Mouse (Mus musculus): ENCODE data around the gene Pomt1. TPM values are rescaled to one million over a fixed set of nuclear protein-coding genes. Genes with fewer than 3 reads are reported as not detected.
"Not testable (repeated sequence)": the region's sequence is repeated elsewhere in the genome, so short reads cannot be mapped to it uniquely, and the experiment has no call there.

The Pomt1 gene
- total RNA-seq, 2 experiments from 2014 or later = 19.3 to 23.5 TPM

GRCm38 (mm10) chr2:32275823-32276222 is 39.4 kb downstream of the Pomt1 start:
- DNase-seq (ENCODE audit: low spot score in 2 of 2) = no peak

GRCm38 (mm10) chr2:32282289-32282688 is 45.9 kb downstream of the Pomt1 start:
- DNase-seq (ENCODE audit: low spot score in 2 of 2) = no peak

GRCm38 (mm10) chr2:32282727-32283126 is 46.3 kb downstream of the Pomt1 start:
- DNase-seq (ENCODE audit: low spot score in 2 of 2) = peak in 1 of 2 experiments; percentile 45

- no peak for DNase-seq (ENCODE audit: low spot score in 2 of 2)
These were observed 47.6 kb downstream of the Pomt1 start for GRCm38 (mm10) chr2:32283986-32284385.

GRCm38 (mm10) chr2:32287334-32287840 is 51.0 kb downstream of the Pomt1 start, which contains the start of gene Golga2:
TSS of gene Golga2 (plus strand) at chr2:32287384.
- no peak for DNase-seq (ENCODE audit: low spot score in 2 of 2)

- peak; percentile 98 to 99 for DNase-seq (ENCODE audit: low spot score in 2 of 2)
These were observed 51.6 kb downstream of the Pomt1 start, which contains the start of gene Swi5 for GRCm38 (mm10) chr2:32287923-32288367. TSS of gene Swi5 (minus strand) at chr2:32288075.

GRCm38 (mm10) chr2:32288371-32288931 is 52.1 kb downstream of the Pomt1 start:
- no peak for DNase-seq (ENCODE audit: low spot score in 2 of 2)

- DNase-seq (ENCODE audit: low spot score in 2 of 2) = no peak
These were observed 53.2 kb downstream of the Pomt1 start for GRCm38 (mm10) chr2:32289578-32289977.

GRCm38 (mm10) chr2:32294348-32294747 is 58.0 kb downstream of the Pomt1 start:
- DNase-seq (ENCODE audit: low spot score in 2 of 2) = no peak

- DNase-seq (ENCODE audit: low spot score in 2 of 2) = no peak
These were observed 58.9 kb downstream of the Pomt1 start for GRCm38 (mm10) chr2:32295285-32295684.

- DNase-seq (ENCODE audit: low spot score in 2 of 2) = not testable (repeated sequence)
These were observed 59.5 kb downstream of the Pomt1 start for GRCm38 (mm10) chr2:32295842-32296241.

- no peak for DNase-seq (ENCODE audit: low spot score in 2 of 2)
These were observed 63.1 kb downstream of the Pomt1 start for GRCm38 (mm10) chr2:32299469-32299868.

GRCm38 (mm10) chr2:32302952-32303351 is 66.6 kb downstream of the Pomt1 start:
- no peak for DNase-seq (ENCODE audit: low spot score in 2 of 2)

GRCm38 (mm10) chr2:32304145-32304832 is 67.9 kb downstream of the Pomt1 start:
- peak in 1 of 2 experiments; percentile 70 for DNase-seq (ENCODE audit: low spot score in 2 of 2)

Other genes with a start within 250 kb of the Pomt1 start
- gene Fam78a, start 151.7 kb upstream of the Pomt1 start, total RNA-seq (2021) = 1 to 10 TPM; 6.2 to 9.6 TPM
- 10 to 100 TPM; 27.1 to 32.4 TPM for gene Plpp7, start 141.1 kb upstream of the Pomt1 start, total RNA-seq (2021)
- gene Prrc2b, start 85.5 kb upstream of the Pomt1 start, total RNA-seq (2021) = 100 to 1,000 TPM; 259 to 266 TPM
- 10 to 100 TPM; 49.6 to 53.6 TPM for gene Uck1, start 23.6 kb downstream of the Pomt1 start, total RNA-seq (2021)
- gene Golga2, start 50.8 kb downstream of the Pomt1 start, total RNA-seq (2021) = 10 to 100 TPM; 84.2 to 88.5 TPM
- 100 to 1,000 TPM; 205 to 210 TPM for gene Swi5, start 51.5 kb downstream of the Pomt1 start, total RNA-seq (2021)
- gene Ciz1, start 115.7 kb downstream of the Pomt1 start, total RNA-seq (2021) = 10 to 100 TPM; 66.4 to 78.3 TPM
- 1,000 to 10,000 TPM; 1,236 to 1,244 TPM for gene Dnm1, start 116.7 kb downstream of the Pomt1 start, total RNA-seq (2021)
- 100 to 1,000 TPM; 283 to 350 TPM for gene 1110008P14Rik, start 145.3 kb downstream of the Pomt1 start, total RNA-seq (2021)
- under 1 TPM; 0.77 to 0.84 TPM for gene Lcn2, start 151.7 kb downstream of the Pomt1 start, total RNA-seq (2021)
- gene Ptges2, start 159.3 kb downstream of the Pomt1 start, total RNA-seq (2021) = 10 to 100 TPM; 49.5 to 51.2 TPM
- 1 to 10 TPM; 3.7 to 4.6 TPM for gene Naif1, start 213.9 kb downstream of the Pomt1 start, total RNA-seq (2021)
- 10 to 100 TPM; 67.5 to 72.1 TPM for gene Slc25a25, start 214.9 kb downstream of the Pomt1 start, total RNA-seq (2021)